Mouse (Mus musculus): ENCODE results near the gene Zpr1.

Zpr1 gene

GRCm38 (mm10) chr9:46328572-46329249 is 55.8 kb downstream of the Zpr1 start:
- peak; percentile 51 to 61 for DNase-seq (ENCODE audit: low spot score in 2 of 2)

GRCm38 (mm10) chr9:46329250-46329648 is 56.4 kb downstream of the Zpr1 start:
- no peak for DNase-seq (ENCODE audit: low spot score in 2 of 2)

GRCm38 (mm10) chr9:46329801-46330585 is 57.1 kb downstream of the Zpr1 start:
- no peak for DNase-seq (ENCODE audit: low spot score in 2 of 2)

- no peak for DNase-seq (ENCODE audit: low spot score in 2 of 2)
Measured at GRCm38 (mm10) chr9:46330586-46330895, 57.7 kb downstream of the Zpr1 start.

GRCm38 (mm10) chr9:46331301-46331700 is 58.4 kb downstream of the Zpr1 start:
- DNase-seq (ENCODE audit: low spot score in 2 of 2), result no peak

All from frontal cortex, postnatal 10 days (tissue).